Mouse (Mus musculus) heart, embryonic 15.5 days (tissue): ENCODE results near the gene Ppm1m. TPM values are rescaled to one million over a fixed set of nuclear protein-coding genes. Genes with fewer than 3 reads are reported as not detected.

Experiments
- ATAC-seq: fragments of 200-750 bp; cut with Nextera tagmentation; replicated peaks from 2 replicates; pipeline ENCODE4 v1.8.0; 2017; ENCODE audit warnings: low read depth, moderate TSS enrichment; ENCODE audit not compliant: insufficient number of reproducible peaks, insufficient read depth, low FRiP score
- H3K27ac ChIP-seq: fragments of 300-500 bp; sonication (generic); 2 replicates; pipeline ENCODE4 v1.5.1; 2015; ENCODE audit warnings: mild to moderate bottlenecking, inconsistent platforms
- H3K27me3 ChIP-seq: fragments of 300-500 bp; sonication (generic); 2 replicates; pipeline ENCODE4 v1.6.1; 2015; ENCODE audit warnings: inconsistent platforms
- H3K36me3 ChIP-seq: fragments of 300-500 bp; sonication (generic); 2 replicates; pipeline ENCODE4 v1.6.1; 2015; ENCODE audit warnings: mild to moderate bottlenecking, inconsistent platforms
- H3K4me1 ChIP-seq: fragments of 300-500 bp; sonication (generic); replicated peaks from 2 replicates; pipeline ENCODE4 v1.6.1; 2015; ENCODE audit warnings: inconsistent platforms
- H3K4me2 ChIP-seq: fragments of 300-500 bp; sonication (generic); 2 replicates; pipeline ENCODE4 v1.6.1; 2015; ENCODE audit warnings: inconsistent platforms, mild to moderate bottlenecking, moderate library complexity
- H3K4me3 ChIP-seq: fragments of 300-500 bp; sonication (generic); 2 replicates; pipeline ENCODE4 v1.5.1; 2015; ENCODE audit warnings: mild to moderate bottlenecking, inconsistent platforms
- H3K9ac ChIP-seq: fragments of 300-500 bp; sonication (generic); 2 replicates; pipeline ENCODE4 v1.6.1; 2015; ENCODE audit warnings: mild to moderate bottlenecking, inconsistent platforms
- H3K9me3 ChIP-seq: fragments of 300-500 bp; sonication (generic); replicated peaks from 2 replicates; pipeline ENCODE4 v1.6.1; 2016; ENCODE audit warnings: inconsistent platforms
- WGBS: fragments of 180-500 bp; shearing (Covaris S2); methylation state at CpG from one replicate; pipeline ENCODE4 v1.1.7; 2015; ENCODE audit warnings: mixed read lengths; 5-methylcytosine and 5-hydroxymethylcytosine counted together
- microRNA counts: library from miRNA; unstranded; fragments of <30 nt; microRNA quantifications from one replicate; lab custom pipeline; 2016
- microRNA-seq: library from miRNA; unstranded; fragments of <30 nt; microRNA quantifications from one replicate; pipeline ENCODE4, GENCODE M21; 2016
- polyA plus RNA-seq: library from polyadenylated mRNA; unstranded; fragments of >200 nt; fragmentation: Nextera tagmentation; extraction: Ambion mirVana; gene quantifications from 2 replicates; pipeline ENCODE4 v1.2.1, GENCODE M21; 2015

Gene Ppm1m
- polyA plus RNA-seq, 1 experiment from 2014 or later = 23.1 TPM

DNA sequence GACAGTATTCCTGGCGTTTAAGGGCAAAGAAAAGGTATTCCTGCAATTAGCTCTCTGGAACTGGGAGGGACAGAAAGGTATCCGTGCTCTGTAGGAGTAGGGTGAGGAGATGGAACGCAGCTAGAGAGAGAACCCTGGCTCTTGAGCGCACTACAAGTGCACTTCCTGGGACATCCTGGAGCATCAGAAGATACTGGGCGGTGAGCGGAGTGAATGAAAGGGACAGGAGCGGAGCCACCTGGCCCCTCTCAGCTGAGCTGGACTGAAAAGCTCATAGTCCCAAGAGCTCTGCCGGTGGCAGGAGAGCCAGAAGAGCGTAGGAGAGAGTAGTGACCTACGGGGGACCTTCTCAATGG, 50.2 kb downstream of the Ppm1m start:
- peak overlapping the region; percentile 34; the same call in 1 of the 2 replicates for H3K4me3 ChIP-seq
- no peaks in the 10 kb centered on the region for H3K9me3 ChIP-seq
- no peak overlapping the region for H3K27ac ChIP-seq
- WGBS = 20% methylated on average over 10 of the region's 10 CpGs
- no peaks in the 10 kb centered on the region for H3K36me3 ChIP-seq
- no peak for ATAC-seq
- peak overlapping the region; percentile 56 for H3K4me2 ChIP-seq
- peaks cover 61% of the 10 kb centered on the region for H3K27me3 ChIP-seq
- no peak overlapping the region for H3K9ac ChIP-seq
- peaks cover 12% of the 10 kb centered on the region for H3K4me1 ChIP-seq

DNA sequence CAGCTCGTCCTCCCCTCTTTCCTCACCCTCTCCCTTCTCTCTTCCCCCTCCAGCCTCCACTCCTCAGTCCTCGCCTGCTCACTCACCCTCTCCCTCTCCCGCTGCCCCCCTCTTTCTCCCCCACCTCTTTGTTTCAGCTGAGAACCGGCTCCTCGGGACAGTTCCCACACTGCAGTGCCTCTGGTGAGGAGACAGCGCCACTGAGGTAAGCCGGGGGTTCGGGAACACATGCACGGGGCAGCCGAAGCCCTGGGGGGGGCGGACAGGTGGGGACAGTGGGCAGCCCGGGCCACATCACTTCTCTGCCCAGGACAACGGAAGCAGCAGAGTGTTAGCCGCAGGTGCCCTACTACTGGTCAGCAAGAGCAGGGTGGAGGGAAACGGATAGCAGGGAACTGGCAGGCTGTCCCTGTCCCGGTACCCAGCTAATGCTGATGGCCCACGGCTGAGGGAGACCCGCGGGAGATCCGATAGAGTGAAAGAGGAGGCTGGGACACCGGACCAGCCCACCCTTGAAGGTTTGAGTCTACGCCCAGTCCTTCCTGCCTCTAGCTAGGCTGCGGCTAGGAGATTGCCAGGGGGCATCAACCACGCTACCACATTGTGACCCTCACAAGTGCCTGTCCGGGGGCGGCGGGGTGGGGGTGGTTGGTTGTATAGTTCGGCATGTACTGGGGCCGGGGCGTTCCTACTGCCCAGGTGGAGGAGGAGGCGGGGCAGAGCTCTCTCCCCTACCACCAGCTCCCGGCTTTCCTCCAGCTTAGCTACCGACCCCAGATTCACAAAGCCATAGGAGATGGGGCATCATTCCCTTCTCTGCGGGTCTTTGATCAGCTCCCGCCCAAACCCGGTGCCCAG, 50.8 kb downstream of the Ppm1m start:
- Histone ChIP-seq H3K4me2 (peak overlapping the region; percentile 56), H3K9ac (no peak overlapping the region), H3K27ac (no peak overlapping the region), H3K4me1 (peaks cover 12% of the 10 kb centered on the region), H3K4me3 (peak overlapping the region; percentile 34), H3K9me3 (no peaks in the 10 kb centered on the region), H3K36me3 (no peaks in the 10 kb centered on the region), H3K27me3 (peaks cover 65% of the 10 kb centered on the region)
- WGBS = 3% methylated on average over 35 of the region's 36 CpGs
- ATAC-seq = 0 out of 2 replicates have a peak, but pooled peaks have one; percentile 17

DNA sequence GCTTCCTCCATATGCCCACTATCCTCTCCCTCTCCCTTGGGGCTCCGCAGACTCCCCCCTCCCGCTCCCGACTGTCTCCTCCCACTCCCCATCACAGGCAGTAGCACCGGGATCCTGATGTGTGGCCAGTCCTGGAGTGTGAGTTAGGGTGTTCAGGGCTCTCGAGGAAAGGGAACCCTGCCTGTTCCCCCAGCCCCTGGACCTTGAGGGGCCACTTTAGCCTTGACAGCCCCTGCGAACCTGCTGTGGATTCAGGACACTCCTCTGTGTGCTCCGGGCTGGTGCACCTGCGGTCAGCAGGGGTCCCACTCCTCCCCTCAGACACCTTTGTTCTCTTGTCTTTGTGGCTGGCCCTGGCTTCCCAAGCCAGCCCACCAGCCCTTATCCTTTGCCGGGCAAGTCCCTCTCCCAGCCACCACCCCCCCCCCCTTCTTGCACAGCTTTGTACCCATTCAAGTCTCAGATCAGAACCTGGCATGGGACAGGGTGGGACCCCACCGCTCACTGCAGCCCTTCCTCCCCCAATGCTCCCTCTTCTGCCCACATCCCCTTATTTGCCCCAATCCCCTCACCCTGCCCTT, 51.6 kb downstream of the Ppm1m start:
- Histone ChIP-seq H3K27ac (no peak overlapping the region), H3K9ac (no peak overlapping the region), H3K4me3 (peak overlapping the region; percentile 34; the same call in 1 of the 2 replicates), H3K36me3 (no peaks in the 10 kb centered on the region), H3K4me2 (peak overlapping the region; percentile 56), H3K4me1 (peaks cover 12% of the 10 kb centered on the region), H3K27me3 (peaks cover 65% of the 10 kb centered on the region), H3K9me3 (no peaks in the 10 kb centered on the region)
- ATAC-seq = no peak
- 9% methylated on average over 10 of the region's 10 CpGs for WGBS

DNA sequence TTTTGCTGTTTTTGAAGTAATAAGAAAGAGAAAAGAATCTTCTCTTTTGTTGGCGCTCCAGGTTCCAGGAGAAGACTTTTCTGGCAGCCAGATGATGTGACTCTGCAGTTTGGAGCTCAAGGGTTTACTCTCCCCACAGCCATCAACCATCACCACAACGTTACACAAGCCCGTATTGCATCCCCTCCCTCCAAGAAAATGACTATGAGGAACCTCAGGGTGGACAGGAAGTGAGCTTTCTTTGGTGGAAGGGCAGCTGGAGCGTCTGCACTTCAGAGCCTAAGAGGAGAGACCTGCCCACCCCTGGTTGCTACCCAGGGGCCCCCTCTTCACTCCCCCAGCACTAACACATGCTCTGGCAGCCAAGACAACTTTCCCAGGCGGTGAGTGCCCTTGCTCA, 52.3 kb downstream of the Ppm1m start:
- H3K27me3 ChIP-seq = peaks cover 62% of the 10 kb centered on the region
- no peak overlapping the region for H3K4me2 ChIP-seq
- no peaks in the 10 kb centered on the region for H3K36me3 ChIP-seq
- H3K4me3 ChIP-seq = no peak overlapping the region
- WGBS = 26% methylated on average over 5 of the region's 5 CpGs
- H3K9me3 ChIP-seq = no peaks in the 10 kb centered on the region
- no peak overlapping the region for H3K27ac ChIP-seq
- peaks cover 12% of the 10 kb centered on the region for H3K4me1 ChIP-seq
- no peak for ATAC-seq
- H3K9ac ChIP-seq = no peak overlapping the region

DNA sequence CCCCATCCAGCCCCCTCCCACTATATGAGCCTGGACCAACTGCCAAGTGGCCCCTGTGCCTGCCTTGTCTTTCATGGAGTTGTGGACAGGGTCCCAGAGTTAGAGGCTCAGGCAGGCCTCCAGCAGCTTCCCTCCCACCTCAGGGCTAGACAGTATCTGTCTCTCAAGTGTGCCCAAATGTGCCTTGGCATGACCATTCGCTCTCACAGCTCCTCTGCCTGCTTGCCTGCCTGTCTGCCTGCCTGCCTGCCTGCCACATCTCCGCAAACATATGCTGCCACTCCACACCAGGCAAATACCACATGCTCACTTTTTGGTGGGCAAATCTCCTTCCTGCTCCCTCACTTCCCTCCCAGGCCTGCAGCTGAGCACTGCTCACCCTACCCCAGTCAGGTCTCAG, 54.0 kb downstream of the Ppm1m start:
- Histone ChIP-seq H3K4me3 (no peak overlapping the region), H3K9ac (no peak overlapping the region), H3K4me1 (peaks cover 12% of the 10 kb centered on the region), H3K4me2 (no peak overlapping the region), H3K9me3 (no peaks in the 10 kb centered on the region), H3K36me3 (no peaks in the 10 kb centered on the region), H3K27ac (no peak overlapping the region), H3K27me3 (peaks cover 49% of the 10 kb centered on the region)
- WGBS = 77% methylated on average over 2 of the region's 2 CpGs
- no peak for ATAC-seq

MicroRNA genes within 50 kb of the gene (microRNA counts, 519-probe panel; counts per million panel counts)
- microRNA mmu-let-7g (lab: Ali Mortazavi, UCI) = 4,734 counts per million, percentile 98 among the panel's probes with 10 or more counts

Small RNA genes within 50 kb of the gene (microRNA-seq; reads per million reads assigned to microRNA genes)
- gene Mir135a-1 (1.3 reads per million), gene Mirlet7g (69,071 reads per million, percentile 99 among the genes with 10 or more reads in this experiment)

Other genes with a start within 250 kb of the Ppm1m start
- 0.23 and 0.25 TPM in 2 replicates for gene Col6a5, start 239.1 kb downstream of the Ppm1m start, polyA plus RNA-seq
- gene Col6a4, start 103.0 kb downstream of the Ppm1m start, polyA plus RNA-seq = 0.10 and 0.43 TPM in 2 replicates
- gene Glyctk, start 41.6 kb downstream of the Ppm1m start, polyA plus RNA-seq = 0.74 and 1.1 TPM in 2 replicates
- gene Wdr82, start 28.8 kb downstream of the Ppm1m start, polyA plus RNA-seq = 16.7 and 19.7 TPM in 2 replicates
- gene Twf2, start 3.4 kb upstream of the Ppm1m start, polyA plus RNA-seq = 46.7 and 52.9 TPM in 2 replicates
- 0.04 and 0.08 TPM in 2 replicates for gene Tlr9, start 22.9 kb upstream of the Ppm1m start, polyA plus RNA-seq
- 168 and 187 TPM in 2 replicates for gene Alas1, start 48.9 kb upstream of the Ppm1m start, polyA plus RNA-seq
- 23.7 and 26.8 TPM in 2 replicates for gene Poc1a, start 81.3 kb upstream of the Ppm1m start, polyA plus RNA-seq
- 8.9 and 13.8 TPM in 2 replicates for gene Dusp7, start 168.9 kb upstream of the Ppm1m start, polyA plus RNA-seq
- 532 and 533 TPM in 2 replicates for gene Rpl29, start 229.7 kb upstream of the Ppm1m start, polyA plus RNA-seq
- 25.1 and 28.6 TPM in 2 replicates for gene Acy1, start 238.6 kb upstream of the Ppm1m start, polyA plus RNA-seq
- gene Abhd14b, start 247.7 kb upstream of the Ppm1m start, polyA plus RNA-seq = 7.0 and 11.0 TPM in 2 replicates
- 50.5 and 54.2 TPM in 2 replicates for gene Abhd14a, start 247.9 kb upstream of the Ppm1m start, polyA plus RNA-seq